Mouse (Mus musculus) midbrain, embryonic 15.5 days (tissue): ENCODE measurements around the gene C87499. TPM values are rescaled to one million over a fixed set of nuclear protein-coding genes. Genes with fewer than 3 reads are reported as not detected.

Experiments used
- polyA plus RNA-seq: library from polyadenylated mRNA; unstranded; fragments of >200 nt; fragmentation: Nextera tagmentation; extraction: Ambion mirVana; gene quantifications from 2 replicates; pipeline ENCODE4 v1.2.1, GENCODE M21; 2015

C87499 gene
- polyA plus RNA-seq, 1 experiment from 2014 or later: not detected

Other genes with a start within 250 kb of the C87499 start
- gene Hacd4, start 195.5 kb downstream of the C87499 start, polyA plus RNA-seq: 3.9 TPM in 2 replicates
- not detected in 2 replicates for gene Ifnb1, start 111.6 kb downstream of the C87499 start, polyA plus RNA-seq
- not detected in 2 replicates for gene Ifna15, start 76.2 kb downstream of the C87499 start, polyA plus RNA-seq
- gene Ifna14, start 62.6 kb downstream of the C87499 start, polyA plus RNA-seq: not detected in 2 replicates
- gene Ifna9, start 42.0 kb downstream of the C87499 start, polyA plus RNA-seq: not detected in 2 replicates
- gene Ifna12, start 31.0 kb downstream of the C87499 start, polyA plus RNA-seq: not detected in 2 replicates
- gene Ifna13, start 10.0 kb upstream of the C87499 start, polyA plus RNA-seq: not detected in 2 replicates
- gene Ifna16, start 42.5 kb upstream of the C87499 start, polyA plus RNA-seq: not detected in 2 replicates
- not detected in 2 replicates for gene Ifna2, start 49.5 kb upstream of the C87499 start, polyA plus RNA-seq
- not detected in 2 replicates for gene Ifnab, start 56.9 kb upstream of the C87499 start, polyA plus RNA-seq
- gene Gm26566, start 87.4 kb upstream of the C87499 start, polyA plus RNA-seq: 1.2 and 1.6 TPM in 2 replicates
- 112 and 117 TPM in 2 replicates for gene Klhl9, start 88.1 kb upstream of the C87499 start, polyA plus RNA-seq
- not detected in 2 replicates for gene Gm13271, start 120.5 kb upstream of the C87499 start, polyA plus RNA-seq
- gene Gm13283, start 125.7 kb upstream of the C87499 start, polyA plus RNA-seq: not detected in 2 replicates
- not detected in 2 replicates for gene Gm13290, start 139.4 kb upstream of the C87499 start, polyA plus RNA-seq
- gene Gm13289, start 142.5 kb upstream of the C87499 start, polyA plus RNA-seq: not detected in 2 replicates
- gene Gm13272, start 145.4 kb upstream of the C87499 start, polyA plus RNA-seq: not detected in 2 replicates
- gene Ifnz, start 147.7 kb upstream of the C87499 start, polyA plus RNA-seq: 0.14 and 0.17 TPM in 2 replicates
- not detected in 2 replicates for gene Gm13276, start 151.3 kb upstream of the C87499 start, polyA plus RNA-seq
- not detected in 2 replicates for gene Gm13277, start 154.2 kb upstream of the C87499 start, polyA plus RNA-seq
- gene Gm13278, start 157.1 kb upstream of the C87499 start, polyA plus RNA-seq: not detected in 2 replicates
- gene Gm13275, start 160.1 kb upstream of the C87499 start, polyA plus RNA-seq: not detected in 2 replicates
- not detected in 2 replicates for gene Gm13279, start 163.0 kb upstream of the C87499 start, polyA plus RNA-seq
- gene Gm13285, start 165.3 kb upstream of the C87499 start, polyA plus RNA-seq: not detected in 2 replicates
- not detected in 2 replicates for gene Gm13287, start 168.8 kb upstream of the C87499 start, polyA plus RNA-seq
- gene Gm13288, start 171.1 kb upstream of the C87499 start, polyA plus RNA-seq: not detected in 2 replicates
- not detected in 2 replicates for gene Ifna7, start 181.8 kb upstream of the C87499 start, polyA plus RNA-seq
- gene Ifna11, start 185.5 kb upstream of the C87499 start, polyA plus RNA-seq: not detected in 2 replicates
- not detected in 2 replicates for gene Ifna6, start 193.0 kb upstream of the C87499 start, polyA plus RNA-seq
- not detected in 2 replicates for gene Ifna5, start 201.1 kb upstream of the C87499 start, polyA plus RNA-seq
- gene Ifna4, start 207.4 kb upstream of the C87499 start, polyA plus RNA-seq: not detected in 2 replicates
- gene Ifna1, start 215.7 kb upstream of the C87499 start, polyA plus RNA-seq: not detected in 2 replicates
- gene Ifne, start 245.8 kb upstream of the C87499 start, polyA plus RNA-seq: not detected in 2 replicates